8 mouse cellular contexts compared by ENCODE assay signal in genomic region chrX:146962258-146962913, GRCm38 (mm10). TPM values are rescaled to one million over a fixed set of nuclear protein-coding genes. Genes with fewer than 3 reads are reported as not detected.
A peak's percentile ranks its signal among the peaks of the same experiment; 100 is the strongest.
DNase-seq lines count a peak whose midpoint lies in the region; ATAC-seq and TF ChIP-seq lines count a peak whose summit lies in the region.

Gene Htr2c (plus strand): TSS chrX:146962513.

- 19% methylated on average over 27 of the region's 27 CpGs for WGBS in liver, embryonic 12.5 days (ENCODE audit: insufficient replicate concordance)
- 24% methylated on average over 27 of the region's 27 CpGs for WGBS in liver, postnatal 0 days (ENCODE audit: insufficient replicate concordance)
- 17% methylated on average over 27 of the region's 27 CpGs for WGBS in embryonic facial prominence, embryonic 15.5 days
- 25% methylated on average over 27 of the region's 27 CpGs for WGBS in neural tube, embryonic 12.5 days

- no peak within 1 kb of the TSS for H3K27ac ChIP-seq in liver, embryonic 12.5 days
- no peak within 1 kb of the TSS for H3K27ac ChIP-seq in liver, postnatal 0 days (ENCODE audit: low read depth)
- no peak within 1 kb of the TSS for H3K27ac ChIP-seq in embryonic facial prominence, embryonic 15.5 days (replicated peaks)
- H3K27ac ChIP-seq in neural tube, embryonic 12.5 days: no peak within 1 kb of the TSS

- H3K4me3 ChIP-seq in liver, embryonic 12.5 days: no peak within 1 kb of the TSS
- no peak within 1 kb of the TSS for H3K4me3 ChIP-seq in liver, postnatal 0 days (ENCODE audit: low read depth, low read length)
- H3K4me3 ChIP-seq in embryonic facial prominence, embryonic 15.5 days (replicated peaks): peak within 1 kb of the TSS; percentile 29
- H3K4me3 ChIP-seq in neural tube, embryonic 12.5 days: peak within 1 kb of the TSS; percentile 36

- TF ChIP-seq EP300 in liver, postnatal 0 days (IDR thresholded peaks at IDR 0.05; ENCODE audit: low read depth): no peak

- ATAC-seq in liver, embryonic 12.5 days: no peak
- ATAC-seq in liver, postnatal 0 days: no peak
- no peak for ATAC-seq in embryonic facial prominence, embryonic 15.5 days (ENCODE audit: insufficient number of reproducible peaks, low FRiP score, low TSS enrichment, low read depth)
- ATAC-seq in neural tube, embryonic 12.5 days (ENCODE audit: low FRiP score, low read depth): peak; percentile 89

- H3K36me3 ChIP-seq in liver, embryonic 12.5 days: no peaks in the 10 kb centered on the region
- no peaks in the 10 kb centered on the region for H3K36me3 ChIP-seq in liver, postnatal 0 days (replicated peaks; ENCODE audit: insufficient read depth, low read length)
- H3K36me3 ChIP-seq in embryonic facial prominence, embryonic 15.5 days: no peaks in the 10 kb centered on the region
- no peaks in the 10 kb centered on the region for H3K36me3 ChIP-seq in neural tube, embryonic 12.5 days

- no peak for DNase-seq in liver, postnatal 0 days
- DNase-seq in layer of hippocampus, adult 9-11 months: peak; percentile 19
- no peak for DNase-seq in urinary bladder, postnatal 14 days (ENCODE audit: low spot score)
- no peak for DNase-seq in spleen, postnatal 4 days (ENCODE audit: low spot score in 2 of 2)
- DNase-seq in adrenal gland, postnatal 14 days: no peak

- H3K9me3 ChIP-seq in liver, embryonic 12.5 days (replicated peaks): no peaks in the 10 kb centered on the region
- no peaks in the 10 kb centered on the region for H3K9me3 ChIP-seq in liver, postnatal 0 days (ENCODE audit: low read length)
- no peaks in the 10 kb centered on the region for H3K9me3 ChIP-seq in embryonic facial prominence, embryonic 15.5 days (replicated peaks)
- H3K9me3 ChIP-seq in neural tube, embryonic 12.5 days: no peaks in the 10 kb centered on the region

- H3K27me3 ChIP-seq in liver, embryonic 12.5 days (replicated peaks): peaks cover 31% of the 10 kb centered on the region
- H3K27me3 ChIP-seq in liver, postnatal 0 days (ENCODE audit: insufficient read depth, low read length): peaks cover 3% of the 10 kb centered on the region; the same call in 1 of the 2 replicates
- peaks cover 36% of the 10 kb centered on the region for H3K27me3 ChIP-seq in embryonic facial prominence, embryonic 15.5 days
- peaks cover 16% of the 10 kb centered on the region for H3K27me3 ChIP-seq in neural tube, embryonic 12.5 days (replicated peaks)

- no peak within 1 kb of the TSS for H3K9ac ChIP-seq in liver, embryonic 12.5 days
- no peak within 1 kb of the TSS for H3K9ac ChIP-seq in liver, postnatal 0 days (replicated peaks)
- no peak within 1 kb of the TSS for H3K9ac ChIP-seq in embryonic facial prominence, embryonic 15.5 days
- H3K9ac ChIP-seq in neural tube, embryonic 12.5 days: no peak within 1 kb of the TSS

- no peaks in the 10 kb centered on the region for H3K4me1 ChIP-seq in liver, embryonic 12.5 days
- no peaks in the 10 kb centered on the region for H3K4me1 ChIP-seq in liver, postnatal 0 days (ENCODE audit: insufficient read depth)
- H3K4me1 ChIP-seq in embryonic facial prominence, embryonic 15.5 days: no peaks in the 10 kb centered on the region
- H3K4me1 ChIP-seq in neural tube, embryonic 12.5 days: no peaks in the 10 kb centered on the region

- no peak for TF ChIP-seq CTCF in liver, postnatal 0 days (IDR thresholded peaks at IDR 0.05; ENCODE audit: low read depth)

- 0 out of 2 replicates have a peak within 1 kb of the TSS, but pooled peaks have one; percentile 12 for H3K4me2 ChIP-seq in liver, embryonic 12.5 days
- H3K4me2 ChIP-seq in liver, postnatal 0 days (ENCODE audit: low read depth, low read length): no peak within 1 kb of the TSS
- peak within 1 kb of the TSS; percentile 47 for H3K4me2 ChIP-seq in embryonic facial prominence, embryonic 15.5 days (replicated peaks)
- H3K4me2 ChIP-seq in neural tube, embryonic 12.5 days (replicated peaks): peak within 1 kb of the TSS; percentile 69

RNA-seq across cellular contexts. Expression of gene Htr2c, which starts in this region (rescaled TPM):
- polyA plus RNA-seq in liver, embryonic 12.5 days (2016; fragmentation: Nextera tagmentation; extraction: Ambion mirVana): not detected in 2 replicates
- polyA plus RNA-seq in liver, postnatal 0 days (2015; fragmentation: Nextera tagmentation; extraction: Ambion mirVana): not detected in 2 replicates
- 0.07 and 0.18 TPM in 2 replicates for polyA plus RNA-seq in embryonic facial prominence, embryonic 15.5 days (2015; fragmentation: Nextera tagmentation; extraction: Ambion mirVana)
- 0.30 and 1.1 TPM in 2 replicates for polyA plus RNA-seq in neural tube, embryonic 12.5 days (2016; fragmentation: Nextera tagmentation; extraction: Ambion mirVana)
- not detected in 2 replicates for total RNA-seq in adrenal gland, postnatal 14 days (2021)

Comparison
In these comparisons a context has a peak if more than half of its experiments do, and no peak if none do; other contexts are left out.
1. H3K4me3 ChIP-seq: peak in embryonic facial prominence, embryonic 15.5 days (single experiment) and neural tube, embryonic 12.5 days (single experiment); none in liver, embryonic 12.5 days (single experiment) and liver, postnatal 0 days (single experiment).